Mouse (Mus musculus): Measurements from ENCODE around the gene Ide.

GRCm38 (mm10) chr19:37306176-37306575 lies 31.5 kb downstream of the Ide start:
- TF ChIP-seq CTCF (IDR thresholded peaks at IDR 0.05; ENCODE audit: low read depth, low read length) (no peak), TAL1 (conservative IDR thresholded peaks at IDR 0.05; ENCODE audit: low read depth, low read length) (no peak), POLR2AphosphoS5 (IDR thresholded peaks at IDR 0.05; ENCODE audit: insufficient replicate concordance, low read depth, low read length) (no peak), GATA1 (IDR thresholded peaks at IDR 0.05; ENCODE audit: borderline replicate concordance, low read length) (no peak)

Measured in G1E (cell line).